Mouse (Mus musculus) subcutaneous adipose tissue, adult 2 months (tissue): ENCODE measurements around the gene Lrrc8c. TPM values are rescaled to one million over a fixed set of nuclear protein-coding genes. Genes with fewer than 3 reads are reported as not detected.

Experiments used
- polyA plus RNA-seq: library from polyadenylated mRNA; depleted of rRNA; stranded (reverse); fragments of >200 nt; gene quantifications from 2 replicates; pipeline ENCODE4 v1.2.3, GENCODE M21; 2012; ENCODE audit warnings: low replicate concordance; rRNA removed

Lrrc8c gene
- polyA plus RNA-seq: 27.1 and 28.4 TPM in 2 replicates

GRCm38 (mm10) chr5:105519096-105519975, at the start of gene Lrrc8c:
TSS of gene Lrrc8c (plus strand) at chr5:105519388.

Other genes starting within 250 kb of the Lrrc8c start
- 4.0 and 5.5 TPM in 2 replicates for gene Gm43302, start 225.7 kb upstream of the Lrrc8c start, polyA plus RNA-seq
- gene Gbp6, start 225.7 kb upstream of the Lrrc8c start, polyA plus RNA-seq: 11.4 and 12.4 TPM in 2 replicates
- gene Lrrc8b, start 103.6 kb upstream of the Lrrc8c start, polyA plus RNA-seq: 7.2 and 7.5 TPM in 2 replicates
- gene Lrrc8d, start 180.6 kb downstream of the Lrrc8c start, polyA plus RNA-seq: 10.8 and 19.3 TPM in 2 replicates